Mouse (Mus musculus) spleen, postnatal 10 days (tissue): ENCODE data around the gene Zfp775.

Experiments used
- DNase-seq, 2 experiments: peaks; one replicate each; pipeline ENCODE4 v3.0.0; 2021 to 2022; ENCODE audit warnings: low spot score in 2 of 2

Gene Zfp775

GRCm38 (mm10) chr6:48628377-48628776, 26.5 kb downstream of the Zfp775 start:
- no peak for DNase-seq

GRCm38 (mm10) chr6:48628808-48629660, 27.2 kb downstream of the Zfp775 start:
- DNase-seq: peak in 1 of 2 experiments; percentile 39

GRCm38 (mm10) chr6:48629661-48630034, 27.8 kb downstream of the Zfp775 start:
- no peak for DNase-seq

- DNase-seq: no peak
Observed at GRCm38 (mm10) chr6:48630831-48631230, 29.0 kb downstream of the Zfp775 start.

- no peak for DNase-seq
Observed at GRCm38 (mm10) chr6:48635105-48635504, 33.2 kb downstream of the Zfp775 start.

GRCm38 (mm10) chr6:48636515-48636914, 34.7 kb downstream of the Zfp775 start:
- no peak for DNase-seq

GRCm38 (mm10) chr6:48637811-48638500, 36.1 kb downstream of the Zfp775 start:
- no peak for DNase-seq

GRCm38 (mm10) chr6:48638553-48638952, 36.7 kb downstream of the Zfp775 start:
- no peak for DNase-seq

GRCm38 (mm10) chr6:48641391-48641790, 39.5 kb downstream of the Zfp775 start:
- DNase-seq: no peak

GRCm38 (mm10) chr6:48642764-48643292, 41.0 kb downstream of the Zfp775 start:
- DNase-seq: no peak

GRCm38 (mm10) chr6:48645660-48646308, 43.9 kb downstream of the Zfp775 start:
- peak; percentile 35 to 78 for DNase-seq

- DNase-seq: no peak
Observed at GRCm38 (mm10) chr6:48646309-48646690, 44.4 kb downstream of the Zfp775 start.

GRCm38 (mm10) chr6:48646995-48647394, 45.1 kb downstream of the Zfp775 start, which contains the start of gene Gimap8:
Gene Gimap8 (plus strand): TSS chr6:48647234.
- DNase-seq: peak in 1 of 2 experiments; percentile 83

GRCm38 (mm10) chr6:48647611-48648010, 45.7 kb downstream of the Zfp775 start:
- DNase-seq: no peak

GRCm38 (mm10) chr6:48648779-48649178, 46.9 kb downstream of the Zfp775 start:
- no peak for DNase-seq

- no peak for DNase-seq
Observed at GRCm38 (mm10) chr6:48650041-48650440, 48.2 kb downstream of the Zfp775 start.

GRCm38 (mm10) chr6:48658721-48659120, 56.9 kb downstream of the Zfp775 start:
- no peak for DNase-seq

- DNase-seq: no peak
Observed at GRCm38 (mm10) chr6:48664750-48665149, 62.9 kb downstream of the Zfp775 start.

GRCm38 (mm10) chr6:48665471-48665870, 63.6 kb downstream of the Zfp775 start:
- no peak for DNase-seq

GRCm38 (mm10) chr6:48666159-48666586, 64.3 kb downstream of the Zfp775 start:
- DNase-seq: no peak

GRCm38 (mm10) chr6:48668022-48668421, 66.2 kb downstream of the Zfp775 start:
- DNase-seq: no peak

- no peak for DNase-seq
Observed at GRCm38 (mm10) chr6:48669446-48669969, 67.6 kb downstream of the Zfp775 start.
